Comparison of ENCODE assay signal across 14 mouse cellular contexts in the genomic region with DNA sequence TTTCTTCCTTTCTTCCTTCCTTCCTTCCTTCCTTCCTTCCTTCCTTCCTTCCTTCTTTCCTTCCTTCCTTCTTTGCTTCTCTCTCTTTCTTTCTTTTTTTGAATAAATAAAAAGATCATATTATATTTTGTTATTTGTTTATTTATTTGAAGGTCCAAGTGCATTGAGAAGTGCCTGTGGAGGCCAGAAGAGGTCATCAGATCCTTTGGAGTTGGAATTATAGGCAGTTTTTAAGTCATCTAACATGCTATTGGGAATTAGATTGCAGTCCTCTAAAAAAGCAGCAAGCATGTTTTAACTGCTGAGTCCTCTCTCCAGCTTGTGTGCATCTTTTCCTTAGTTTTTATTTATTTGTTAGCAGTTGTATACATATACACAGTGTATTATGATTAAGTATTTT.
"Had no signal": no experiment of that assay in that cellular context is flagged by ENCODE, and none has a peak within 500 bp of the region (broad histone marks: within the 10 kb centered on the region; RNA-seq: fewer than 3 reads in every experiment).

No protein-coding gene starts in this region.

- H3K9me3 ChIP-seq: limb, embryonic 10.5 days; liver, embryonic 15.5 days; neural tube, embryonic 15.5 days had no signal

- DNase-seq: kidney, adult 9 months; kidney, postnatal 10 days; lung, adult 2 months; lung, postnatal 36 days; midbrain, embryonic 14.5 days; thymus, adult 2 months; thymus, postnatal 25 days had no signal

- H3K9ac ChIP-seq: liver, embryonic 15.5 days; neural tube, embryonic 15.5 days had no signal

- H3K4me3 ChIP-seq: left cerebral cortex, adult 2 months; limb, embryonic 10.5 days; liver, embryonic 15.5 days; myocyte; neural tube, embryonic 15.5 days had no signal

- H3K27me3 ChIP-seq: neural tube, embryonic 15.5 days had no signal

- H3K4me2 ChIP-seq: liver, embryonic 11.5 days; liver, embryonic 15.5 days; neural tube, embryonic 15.5 days had no signal

- H3K36me3 ChIP-seq: limb, embryonic 10.5 days; liver, embryonic 15.5 days; neural tube, embryonic 15.5 days had no signal

- H3K27ac ChIP-seq: left cerebral cortex, adult 2 months; limb, embryonic 10.5 days; liver, embryonic 15.5 days; neural tube, embryonic 15.5 days had no signal

- ATAC-seq: lung, postnatal 0 days had no signal
